Mouse (Mus musculus): Measurements from ENCODE around the gene Padi3. TPM values are rescaled to one million over a fixed set of nuclear protein-coding genes. Genes with fewer than 3 reads are reported as not detected.

Padi3 gene
- not detected in 2 replicates for polyA plus RNA-seq (2016; fragmentation: Nextera tagmentation; extraction: Ambion mirVana)

DNA sequence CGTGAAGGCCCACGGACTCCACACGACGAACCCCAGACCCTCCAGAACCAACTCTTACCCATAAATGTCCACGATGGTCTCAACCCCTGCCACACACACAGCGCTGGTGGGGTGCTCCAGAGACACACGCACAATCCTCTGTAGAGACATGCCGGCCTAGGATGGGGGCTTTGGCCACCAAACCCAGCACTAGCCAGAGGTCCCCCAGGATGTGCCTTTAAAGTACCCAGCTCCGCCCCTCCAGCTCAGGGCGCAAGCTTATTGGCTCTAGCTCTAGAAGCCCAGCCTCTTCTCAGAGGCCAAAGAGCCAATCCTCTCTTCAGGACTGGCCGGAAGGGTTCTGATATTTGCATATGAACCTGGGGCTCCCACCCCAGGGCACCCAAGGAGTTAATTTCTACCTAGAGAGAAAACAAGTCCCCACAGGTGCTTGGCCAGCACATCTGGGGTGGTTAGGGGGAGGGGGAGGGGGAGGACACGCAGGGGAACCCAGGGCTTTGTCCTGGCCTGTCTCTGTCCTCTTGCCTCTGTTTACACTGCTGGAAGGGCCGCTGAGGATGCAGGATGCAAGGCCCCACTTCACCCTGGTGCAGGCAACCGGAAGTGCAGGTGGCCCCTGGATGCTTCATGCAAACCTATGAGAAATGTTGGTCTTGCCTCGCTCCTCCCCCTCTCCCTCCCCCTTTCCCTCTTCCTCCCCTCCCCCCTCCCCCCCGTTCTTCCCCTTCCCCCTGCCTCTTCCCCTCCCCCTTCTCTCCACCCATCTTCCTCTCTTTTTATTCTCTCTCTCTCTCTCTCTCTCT is at the start of gene Padi3:
TSS of gene Padi3 (minus strand) at position 191 of the 803 bp plus-strand sequence.
- ATAC-seq (ENCODE audit: low FRiP score, low read depth), result no peak
- WGBS, result 76% methylated on average over 16 of the region's 16 CpGs
- Histone ChIP-seq H3K27ac (no peak within 1 kb of the TSS), H3K4me1 (peaks cover 16% of the 10 kb centered on the region; the same call in 1 of the 2 replicates), H3K9me3 (no peaks in the 10 kb centered on the region), H3K9ac (no peak within 1 kb of the TSS), H3K4me3 (no peak within 1 kb of the TSS), H3K36me3 (no peaks in the 10 kb centered on the region), H3K4me2 (replicated peaks) (no peak within 1 kb of the TSS), H3K27me3 (replicated peaks) (no peaks in the 10 kb centered on the region)

DNA sequence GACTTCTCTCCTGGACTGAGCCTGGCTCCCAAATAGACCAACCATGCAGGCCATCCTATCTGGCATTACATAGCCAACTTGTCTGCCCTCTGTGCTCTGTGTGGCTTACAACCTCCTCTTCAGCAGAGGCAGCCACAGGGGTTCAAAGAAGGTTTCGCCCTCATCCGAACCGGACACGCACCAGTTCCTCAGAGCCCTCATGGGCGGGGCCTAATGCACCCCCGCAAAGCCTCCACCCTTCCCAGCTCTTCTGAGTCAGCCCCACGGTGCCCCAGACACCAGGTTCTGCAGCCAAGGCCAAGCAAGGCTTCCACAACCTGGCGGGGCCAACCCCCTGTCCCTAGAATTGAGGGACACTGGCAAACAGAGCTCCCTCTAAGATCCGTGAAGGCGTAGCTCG is 48.8 kb upstream of the Padi3 start:
- Histone ChIP-seq H3K4me1 (no peaks in the 10 kb centered on the region), H3K4me2 (replicated peaks) (no peak overlapping the region), H3K9ac (no peak overlapping the region), H3K27me3 (replicated peaks) (0 out of 2 replicates have a peak, but pooled peaks cover 5% of the 10 kb centered on the region), H3K9me3 (no peaks in the 10 kb centered on the region), H3K27ac (no peak overlapping the region), H3K36me3 (no peaks in the 10 kb centered on the region), H3K4me3 (no peak overlapping the region)
- no peak for ATAC-seq (ENCODE audit: low FRiP score, low read depth)
- WGBS, result 85% methylated on average over 11 of the region's 11 CpGs

DNA sequence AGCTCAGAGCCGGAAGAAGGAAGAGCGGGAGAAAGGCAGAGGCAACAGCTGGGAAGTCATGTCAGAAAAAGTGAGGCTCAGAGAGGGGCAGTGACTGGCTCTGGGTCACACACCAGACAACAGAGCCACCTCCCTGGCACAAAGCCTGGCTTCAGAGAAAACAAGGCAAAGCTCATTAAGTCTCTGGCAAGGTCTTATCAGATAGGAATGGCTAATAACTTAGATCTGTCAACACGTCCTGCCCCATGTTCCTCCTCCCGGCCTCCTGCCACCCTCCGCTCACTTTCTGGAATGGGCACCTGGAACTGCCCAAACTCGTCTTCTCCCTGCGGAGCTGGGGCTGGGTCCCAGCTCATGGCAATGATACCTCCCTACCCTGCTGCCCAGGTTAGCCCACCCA is 47.4 kb upstream of the Padi3 start:
- 87% methylated on average over 7 of the region's 7 CpGs for WGBS

DNA sequence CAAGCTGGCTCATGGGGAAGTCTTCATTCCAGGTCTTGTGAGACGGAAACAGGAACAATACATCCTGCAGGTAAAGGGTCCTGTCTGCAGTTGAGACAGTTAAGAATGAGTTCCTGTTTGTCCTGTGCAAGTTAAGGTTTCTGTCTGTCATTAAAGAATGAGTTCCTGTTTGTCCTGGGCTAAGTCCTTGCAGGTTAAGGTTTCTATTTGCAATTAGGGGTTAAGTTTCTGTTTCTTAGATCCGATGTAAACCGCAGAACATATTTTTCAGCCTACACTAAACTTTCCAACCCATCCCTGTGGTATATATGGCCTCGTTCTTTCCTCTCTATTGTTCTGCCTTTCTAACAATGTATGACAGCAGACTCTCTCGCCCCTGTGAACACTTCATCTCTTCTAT is 46.6 kb upstream of the Padi3 start:
- no peaks in the 10 kb centered on the region for H3K36me3 ChIP-seq
- H3K27ac ChIP-seq, result no peak overlapping the region
- H3K9me3 ChIP-seq, result no peaks in the 10 kb centered on the region
- H3K27me3 ChIP-seq (replicated peaks), result 0 out of 2 replicates have a peak, but pooled peaks cover 5% of the 10 kb centered on the region
- 86% methylated on average over 5 of the region's 5 CpGs for WGBS
- ATAC-seq (ENCODE audit: low FRiP score, low read depth), result no peak
- no peak overlapping the region for H3K9ac ChIP-seq
- no peaks in the 10 kb centered on the region for H3K4me1 ChIP-seq
- no peak overlapping the region for H3K4me2 ChIP-seq (replicated peaks)
- no peak overlapping the region for H3K4me3 ChIP-seq

More for the DNA sequence above, 47.4 kb upstream of the Padi3 start:
- ATAC-seq (ENCODE audit: low FRiP score, low read depth), result no peak
- H3K9me3 ChIP-seq, result no peaks in the 10 kb centered on the region
- no peaks in the 10 kb centered on the region for H3K4me1 ChIP-seq
- H3K9ac ChIP-seq, result no peak overlapping the region
- H3K27ac ChIP-seq, result no peak overlapping the region
- H3K4me3 ChIP-seq, result no peak overlapping the region
- H3K4me2 ChIP-seq (replicated peaks), result no peak overlapping the region
- 0 out of 2 replicates have a peak, but pooled peaks cover 5% of the 10 kb centered on the region for H3K27me3 ChIP-seq (replicated peaks)
- no peaks in the 10 kb centered on the region for H3K36me3 ChIP-seq

DNA sequence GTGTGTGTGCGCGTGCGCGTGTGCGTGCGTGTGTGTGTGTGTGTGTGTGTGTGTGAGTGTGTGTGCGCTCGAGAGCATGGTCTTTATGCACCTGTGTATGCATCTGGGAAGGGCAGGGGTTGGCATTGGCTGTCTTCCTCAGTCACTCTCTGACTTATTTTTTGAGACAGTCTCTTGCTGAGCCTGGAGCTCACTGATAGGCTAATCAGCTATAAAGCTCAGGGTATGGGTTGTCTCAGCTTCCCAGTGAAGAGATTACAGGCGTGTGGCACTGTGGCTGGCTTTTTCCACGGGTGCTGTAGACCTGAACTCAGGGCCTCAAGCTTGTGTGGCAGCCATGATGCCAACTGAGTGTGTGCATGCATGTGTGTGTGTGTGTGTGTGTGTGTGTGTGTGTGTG is 44.7 kb upstream of the Padi3 start:
- ATAC-seq (ENCODE audit: low FRiP score, low read depth), result no peak
- Histone ChIP-seq H3K9me3 (no peaks in the 10 kb centered on the region), H3K4me3 (no peak overlapping the region), H3K9ac (no peak overlapping the region), H3K4me2 (replicated peaks) (no peak overlapping the region), H3K27me3 (replicated peaks) (0 out of 2 replicates have a peak, but pooled peaks cover 5% of the 10 kb centered on the region), H3K27ac (no peak overlapping the region), H3K4me1 (no peaks in the 10 kb centered on the region), H3K36me3 (no peaks in the 10 kb centered on the region)
- 92% methylated on average over 9 of the region's 10 CpGs for WGBS

DNA sequence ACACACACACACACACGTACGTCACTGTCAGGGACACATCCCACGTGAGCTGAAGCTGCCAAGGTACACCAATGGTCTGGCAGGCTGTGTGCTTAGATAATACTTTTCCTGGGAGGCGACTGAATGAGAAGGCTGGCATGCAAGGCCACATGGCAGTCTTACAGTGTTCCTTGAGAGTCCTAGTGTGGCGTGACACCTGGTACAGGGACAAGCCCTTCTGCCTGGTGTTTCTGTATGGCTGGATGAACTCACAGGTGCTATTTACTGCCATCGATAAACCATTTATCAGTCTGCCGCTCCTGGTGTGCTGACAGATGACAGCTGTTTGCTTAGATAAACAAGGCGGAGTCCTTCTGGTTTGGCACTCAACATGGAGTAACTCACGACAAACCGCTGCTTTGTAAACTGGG is 44.0 kb upstream of the Padi3 start:
- 72% methylated on average over 10 of the region's 10 CpGs for WGBS

DNA sequence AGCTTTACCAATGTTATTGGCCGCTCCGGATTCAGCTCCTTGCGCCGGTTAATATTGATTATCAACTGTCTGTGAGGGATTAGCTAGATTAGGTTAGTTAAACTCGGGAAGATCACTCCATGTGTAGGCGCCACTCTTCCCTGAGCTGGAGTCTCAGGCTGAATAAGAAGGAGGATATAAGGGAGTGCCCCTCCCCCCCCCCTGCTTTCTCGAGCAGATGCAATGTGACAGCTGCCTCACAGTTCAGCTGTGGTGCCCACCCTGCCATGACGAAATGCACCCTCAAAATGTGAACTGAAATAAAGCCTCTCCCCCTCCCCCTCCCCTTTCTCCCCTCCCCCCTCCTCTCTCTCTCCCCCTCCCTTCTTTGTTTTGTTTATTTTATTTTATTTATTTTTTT is 43.2 kb upstream of the Padi3 start:
- H3K4me2 ChIP-seq (replicated peaks), result no peak overlapping the region
- 0 out of 2 replicates have a peak, but pooled peaks cover 3% of the 10 kb centered on the region for H3K4me1 ChIP-seq
- no peak overlapping the region for H3K27ac ChIP-seq
- 66% methylated on average over 8 of the region's 8 CpGs for WGBS
- H3K9me3 ChIP-seq, result no peaks in the 10 kb centered on the region
- no peak overlapping the region for H3K4me3 ChIP-seq
- ATAC-seq (ENCODE audit: low FRiP score, low read depth), result no peak
- no peak overlapping the region for H3K9ac ChIP-seq
- 0 out of 2 replicates have a peak, but pooled peaks cover 4% of the 10 kb centered on the region for H3K27me3 ChIP-seq (replicated peaks)
- no peaks in the 10 kb centered on the region for H3K36me3 ChIP-seq

More for the DNA sequence above, 44.0 kb upstream of the Padi3 start:
- Histone ChIP-seq H3K4me3 (no peak overlapping the region), H3K27me3 (replicated peaks) (0 out of 2 replicates have a peak, but pooled peaks cover 5% of the 10 kb centered on the region), H3K4me2 (replicated peaks) (no peak overlapping the region), H3K9ac (no peak overlapping the region), H3K27ac (no peak overlapping the region), H3K9me3 (no peaks in the 10 kb centered on the region), H3K4me1 (no peaks in the 10 kb centered on the region), H3K36me3 (no peaks in the 10 kb centered on the region)
- no peak for ATAC-seq (ENCODE audit: low FRiP score, low read depth)

DNA sequence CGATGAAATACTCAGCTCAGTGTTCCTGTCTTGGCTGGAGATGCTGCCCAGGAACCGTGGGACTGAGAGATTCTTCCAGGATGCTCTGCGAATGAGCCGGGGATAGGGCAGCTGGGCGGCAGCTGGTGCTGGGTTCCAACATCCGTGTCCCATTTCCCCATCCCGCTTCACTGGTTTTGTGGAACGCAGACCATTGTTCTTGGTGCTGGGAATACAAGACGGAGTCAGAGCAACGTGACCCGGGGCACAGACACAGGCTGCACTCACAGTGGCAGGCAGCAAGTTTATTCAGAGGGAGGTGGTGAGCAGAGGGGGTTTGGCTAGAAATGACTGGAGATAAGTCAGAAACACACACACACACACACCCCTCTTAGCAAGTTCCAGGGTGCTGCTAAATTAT is 38.9 kb upstream of the Padi3 start:
- no peaks in the 10 kb centered on the region for H3K27me3 ChIP-seq (replicated peaks)
- H3K4me1 ChIP-seq, result peaks cover 14% of the 10 kb centered on the region
- H3K9me3 ChIP-seq, result no peaks in the 10 kb centered on the region
- WGBS, result 66% methylated on average over 11 of the region's 11 CpGs
- no peak overlapping the region for H3K4me2 ChIP-seq (replicated peaks)
- H3K36me3 ChIP-seq, result no peaks in the 10 kb centered on the region
- ATAC-seq (ENCODE audit: low FRiP score, low read depth), result no peak
- no peak overlapping the region for H3K27ac ChIP-seq
- no peak overlapping the region for H3K4me3 ChIP-seq
- H3K9ac ChIP-seq, result no peak overlapping the region

DNA sequence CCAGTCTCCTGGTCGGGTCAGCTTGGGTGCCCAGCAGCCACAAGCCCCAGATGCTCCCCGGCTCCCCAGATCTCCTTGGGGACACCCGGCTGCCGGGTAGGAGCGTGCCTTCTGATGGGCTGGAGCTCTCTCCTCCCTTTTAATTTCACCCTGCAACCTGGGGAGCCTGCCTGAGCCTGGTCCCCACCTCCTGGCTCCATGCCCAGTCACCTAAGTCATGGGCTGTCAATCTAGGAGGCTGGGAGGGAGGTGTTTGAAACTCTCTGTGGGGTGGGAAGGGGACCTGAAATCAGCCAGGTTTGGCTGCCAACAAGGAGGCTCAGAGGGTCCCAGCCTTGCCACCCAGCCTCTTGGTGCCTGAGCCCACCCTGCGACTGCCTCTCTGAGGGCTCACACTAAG is 35.2 kb upstream of the Padi3 start, which contains the start of gene Padi1:
TSS of gene Padi1 (minus strand) at position 113 of the 400 bp plus-strand sequence.
- no peak within 1 kb of the TSS for H3K4me3 ChIP-seq
- no peak within 1 kb of the TSS for H3K4me2 ChIP-seq (replicated peaks)
- no peaks in the 10 kb centered on the region for H3K27me3 ChIP-seq (replicated peaks)
- H3K36me3 ChIP-seq, result no peaks in the 10 kb centered on the region
- H3K4me1 ChIP-seq, result peaks cover 25% of the 10 kb centered on the region
- 66% methylated on average over 6 of the region's 6 CpGs for WGBS
- no peak within 1 kb of the TSS for H3K27ac ChIP-seq
- no peak for ATAC-seq (ENCODE audit: low FRiP score, low read depth)
- H3K9me3 ChIP-seq, result no peaks in the 10 kb centered on the region
- no peak within 1 kb of the TSS for H3K9ac ChIP-seq

DNA sequence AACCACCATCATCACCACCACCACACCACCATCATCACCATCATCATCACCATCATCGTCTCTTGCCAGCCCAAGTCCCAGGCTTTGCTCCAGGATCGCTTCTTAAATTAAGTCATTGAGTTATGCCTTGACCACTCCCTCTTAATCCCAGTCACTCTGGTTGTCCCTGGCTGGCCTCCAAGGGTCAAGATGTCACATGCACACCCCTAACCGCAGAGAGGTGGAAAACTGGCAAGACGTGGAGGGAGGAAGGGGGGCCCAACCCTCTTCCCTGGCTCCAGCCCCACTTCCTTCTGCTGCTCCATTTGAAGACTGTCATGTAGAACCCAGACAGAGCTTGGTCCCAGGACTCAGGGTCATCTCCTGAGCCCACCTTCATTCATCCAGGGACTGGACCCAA is 34.5 kb upstream of the Padi3 start:
- no peak overlapping the region for H3K4me3 ChIP-seq
- 88% methylated on average over 4 of the region's 4 CpGs for WGBS
- H3K4me1 ChIP-seq, result peaks cover 25% of the 10 kb centered on the region
- ATAC-seq (ENCODE audit: low FRiP score, low read depth), result no peak
- H3K9ac ChIP-seq, result no peak overlapping the region
- no peaks in the 10 kb centered on the region for H3K36me3 ChIP-seq
- H3K27ac ChIP-seq, result no peak overlapping the region
- H3K4me2 ChIP-seq (replicated peaks), result no peak overlapping the region
- no peaks in the 10 kb centered on the region for H3K27me3 ChIP-seq (replicated peaks)
- H3K9me3 ChIP-seq, result no peaks in the 10 kb centered on the region

DNA sequence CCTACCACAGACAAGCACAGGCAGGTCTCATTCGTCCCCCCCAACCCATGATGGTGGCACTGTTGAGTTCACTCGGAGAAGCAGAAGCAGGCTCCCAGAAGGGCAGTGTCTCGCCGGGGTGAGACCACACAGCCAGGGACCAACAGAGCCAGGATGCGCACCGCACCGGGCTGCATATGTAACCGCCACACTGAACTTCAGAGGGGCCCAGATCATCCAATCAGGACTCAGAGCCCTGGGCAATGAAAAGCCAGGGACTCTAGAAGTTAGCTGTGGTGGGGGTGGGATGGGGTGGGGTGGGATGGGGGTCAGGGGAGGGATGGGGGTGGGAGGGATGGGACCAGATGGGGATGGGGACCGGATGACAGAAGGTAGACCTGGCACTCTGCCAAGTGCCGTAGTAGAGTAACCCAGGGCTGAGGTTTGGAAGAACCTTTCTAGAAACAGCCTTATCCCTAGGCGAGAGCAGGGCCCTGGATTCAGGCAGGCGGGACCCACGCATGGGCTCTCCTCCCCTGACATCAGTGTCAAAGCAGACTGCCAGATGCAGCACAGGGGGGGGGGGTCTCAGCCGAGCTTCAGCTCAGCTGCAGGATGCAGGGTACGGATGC is 33.3 kb upstream of the Padi3 start:
- peaks cover 22% of the 10 kb centered on the region for H3K4me1 ChIP-seq
- no peaks in the 10 kb centered on the region for H3K27me3 ChIP-seq (replicated peaks)
- no peak overlapping the region for H3K4me2 ChIP-seq (replicated peaks)
- H3K36me3 ChIP-seq, result no peaks in the 10 kb centered on the region
- no peak overlapping the region for H3K9ac ChIP-seq
- no peak overlapping the region for H3K27ac ChIP-seq
- no peaks in the 10 kb centered on the region for H3K9me3 ChIP-seq
- ATAC-seq (ENCODE audit: low FRiP score, low read depth), result 0 out of 2 replicates have a peak, but pooled peaks have one; percentile 33
- H3K4me3 ChIP-seq, result no peak overlapping the region
- 64% methylated on average over 15 of the region's 15 CpGs for WGBS

DNA sequence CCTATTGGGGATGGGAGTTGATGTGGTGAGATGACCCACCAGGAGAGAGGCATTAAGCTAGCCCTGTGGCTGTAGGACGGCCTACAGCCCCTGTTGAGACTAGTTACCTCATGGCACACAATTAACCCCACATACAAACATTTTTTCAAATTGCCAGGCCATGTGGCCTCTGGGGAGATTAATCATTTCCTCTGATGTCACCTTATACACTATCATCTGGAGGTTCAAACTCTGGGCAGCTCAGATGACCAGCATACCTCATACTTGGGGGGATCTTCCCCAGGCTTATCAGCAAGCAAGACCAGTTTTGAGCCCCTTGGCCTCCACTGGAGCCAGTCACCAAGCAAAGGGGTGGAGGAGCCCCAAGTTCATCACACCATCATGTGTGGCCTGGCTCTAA is 32.5 kb upstream of the Padi3 start:
- 92% methylated on average over 1 of the region's 1 CpGs for WGBS
- no peak for ATAC-seq (ENCODE audit: low FRiP score, low read depth)
- H3K27me3 ChIP-seq (replicated peaks), result peaks cover 2% of the 10 kb centered on the region; the same call in 1 of the 2 replicates

More for the DNA sequence above, 32.5 kb upstream of the Padi3 start:
- Histone ChIP-seq H3K27ac (no peak overlapping the region), H3K4me1 (peaks cover 26% of the 10 kb centered on the region), H3K36me3 (no peaks in the 10 kb centered on the region), H3K4me2 (replicated peaks) (no peak overlapping the region), H3K4me3 (no peak overlapping the region), H3K9ac (no peak overlapping the region), H3K9me3 (no peaks in the 10 kb centered on the region)

All from neural tube, embryonic 12.5 days (tissue).